Mouse (Mus musculus) ES-E14 (cell line): Measurements from ENCODE around the gene Cntn4.

Experiments
- MAFK ChIP-seq: IDR thresholded peaks from 2 replicates; pipeline ENCODE4 v1.6.1; 2014; ENCODE audit warnings: mild to moderate bottlenecking, low read depth, low read length, inconsistent platforms; ENCODE audit not compliant: insufficient read depth
- ZC3H11A ChIP-seq: IDR thresholded peaks from 2 replicates; pipeline ENCODE4 v1.6.1; 2012; ENCODE audit warnings: low read depth, mild to moderate bottlenecking, inconsistent platforms, low read length, borderline replicate concordance

DNA sequence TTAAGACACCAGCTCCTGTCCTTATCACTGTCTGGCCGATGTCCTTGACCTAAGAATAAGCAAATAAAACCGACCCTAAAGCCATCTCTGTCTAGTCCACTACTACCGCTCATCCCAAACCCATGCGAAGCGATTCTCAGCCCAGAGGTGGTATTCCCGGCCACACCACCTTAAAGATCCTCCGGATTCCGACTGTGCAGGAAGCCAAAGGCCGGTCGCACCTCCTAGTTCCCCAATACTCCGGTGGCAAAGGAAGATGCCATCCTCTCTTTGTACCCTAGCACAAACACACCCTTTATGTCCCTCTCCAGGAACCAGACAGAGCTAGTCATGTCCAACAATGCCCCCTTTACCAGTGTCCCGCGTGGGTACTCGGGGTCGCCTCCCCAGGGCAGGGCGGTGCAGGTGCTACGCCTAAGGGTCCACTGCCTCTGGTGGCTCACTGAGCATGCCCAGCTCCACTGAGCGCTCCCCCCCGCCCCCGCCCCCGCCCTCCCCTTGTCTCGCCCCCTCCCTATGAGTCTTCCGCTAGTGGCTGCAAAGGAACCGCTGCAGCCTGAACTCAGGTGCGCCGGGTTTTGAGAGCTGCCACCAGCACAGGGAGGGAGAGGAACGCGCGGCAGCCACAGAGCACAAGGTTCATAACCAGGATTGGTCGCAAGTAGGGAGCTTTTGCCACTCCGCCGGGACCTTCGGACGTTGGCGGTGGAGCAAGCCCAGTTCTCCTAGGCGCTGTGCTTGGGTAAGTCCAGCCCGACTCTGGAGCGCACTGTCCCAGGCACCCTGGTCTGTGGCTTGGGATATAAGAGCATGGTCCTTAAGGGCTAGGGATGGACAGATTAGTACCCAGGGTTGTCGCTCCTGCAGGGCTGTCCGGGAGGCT is at the start of gene Cntn4:
- no peak for TF ChIP-seq MAFK
- no peak for TF ChIP-seq ZC3H11A
